Mouse (Mus musculus) cerebellum, postnatal 10 days (tissue): ENCODE data around the gene Zfhx2.
A peak's percentile ranks its signal among the peaks of the same experiment; 100 is the strongest.
"Not testable (repeated sequence)": the region's sequence is repeated elsewhere in the genome, so short reads cannot be mapped to it uniquely, and the experiment has no call there.

Source experiments
- DNase-seq, 2 experiments: peaks; one replicate each; pipeline ENCODE4 v3.0.0; 2021; ENCODE audit warnings: mixed read lengths in 2 of 2

The Zfhx2 gene

GRCm38 (mm10) chr14:55077481-55078365 is 14.4 kb downstream of the Zfhx2 start:
- peak in 1 of 2 experiments; percentile 47 for DNase-seq

- DNase-seq = peak; percentile 60 to 61
Observed at GRCm38 (mm10) chr14:55076956-55077355, 15.2 kb downstream of the Zfhx2 start.

- peak; percentile 79 to 82 for DNase-seq
Observed at GRCm38 (mm10) chr14:55076224-55076623, 15.9 kb downstream of the Zfhx2 start.

GRCm38 (mm10) chr14:55074416-55074815 is 17.7 kb downstream of the Zfhx2 start:
- peak in 1 of 2 experiments; percentile 57 for DNase-seq

- no peak for DNase-seq
Observed at GRCm38 (mm10) chr14:55071756-55072155, 20.4 kb downstream of the Zfhx2 start.

GRCm38 (mm10) chr14:55066042-55066441 is 26.1 kb downstream of the Zfhx2 start:
- DNase-seq = peak; percentile 57 to 59

- DNase-seq = peak; percentile 61 to 65
Observed at GRCm38 (mm10) chr14:55065391-55065790, 26.7 kb downstream of the Zfhx2 start.

- DNase-seq = peak in 1 of 2 experiments; percentile 58
Observed at GRCm38 (mm10) chr14:55064481-55065370, 27.4 kb downstream of the Zfhx2 start.

- DNase-seq = peak in 1 of 2 experiments; percentile 59
Observed at GRCm38 (mm10) chr14:55063581-55064381, 28.3 kb downstream of the Zfhx2 start.

- no peak for DNase-seq
Observed at GRCm38 (mm10) chr14:55063117-55063516, 29.0 kb downstream of the Zfhx2 start.

GRCm38 (mm10) chr14:55062626-55063025 is 29.5 kb downstream of the Zfhx2 start:
- peak; percentile 83 to 88 for DNase-seq

- peak in 1 of 2 experiments; percentile 43 for DNase-seq
Observed at GRCm38 (mm10) chr14:55061845-55062244, 30.3 kb downstream of the Zfhx2 start.

- peak in 1 of 2 experiments; percentile 28 for DNase-seq
Observed at GRCm38 (mm10) chr14:55059931-55060330, 32.2 kb downstream of the Zfhx2 start.

GRCm38 (mm10) chr14:55059009-55059408 is 33.1 kb downstream of the Zfhx2 start:
- DNase-seq = no peak

GRCm38 (mm10) chr14:55055167-55055834 is 36.8 kb downstream of the Zfhx2 start:
- peak; percentile 98 to 99 for DNase-seq

GRCm38 (mm10) chr14:55054191-55054749 is 37.9 kb downstream of the Zfhx2 start:
- DNase-seq = peak; percentile 91 to 93

GRCm38 (mm10) chr14:55053708-55054190 is 38.4 kb downstream of the Zfhx2 start:
- peak; percentile 99 for DNase-seq

GRCm38 (mm10) chr14:55053050-55053449 is 39.1 kb downstream of the Zfhx2 start:
- DNase-seq = peak; percentile 77 to 82

GRCm38 (mm10) chr14:55052496-55052895 is 39.6 kb downstream of the Zfhx2 start:
- DNase-seq = peak; percentile 99 to 100

GRCm38 (mm10) chr14:55047971-55048531 is 44.1 kb downstream of the Zfhx2 start:
- DNase-seq = no peak

- DNase-seq = not testable (repeated sequence)
Observed at GRCm38 (mm10) chr14:55043694-55044093, 48.4 kb downstream of the Zfhx2 start.
